Mouse (Mus musculus): ENCODE data around the gene Dok1.

Gene Dok1

GRCm38 (mm10) chr6:83033249-83034185 lies at the start of gene Dok1, which contains the start of gene Loxl3:
Gene Dok1 (minus strand): TSS chr6:83033471.
Gene Loxl3 (plus strand): TSS chr6:83034173.
- DNase-seq = peak; percentile 91

GRCm38 (mm10) chr6:83080210-83080609 lies 46.9 kb upstream of the Dok1 start:
- DNase-seq = no peak

GRCm38 (mm10) chr6:83078324-83078858 lies 45.1 kb upstream of the Dok1 start:
- DNase-seq = peak; percentile 99

GRCm38 (mm10) chr6:83077630-83078323 lies 44.5 kb upstream of the Dok1 start, which contains the start of gene Pcgf1:
Gene Pcgf1 (plus strand): TSS chr6:83077869.
- DNase-seq = peak; percentile 47

GRCm38 (mm10) chr6:83074979-83075378 lies 41.7 kb upstream of the Dok1 start:
- DNase-seq = no peak

GRCm38 (mm10) chr6:83071220-83071619 lies 37.9 kb upstream of the Dok1 start:
- no peak for DNase-seq

DNA sequence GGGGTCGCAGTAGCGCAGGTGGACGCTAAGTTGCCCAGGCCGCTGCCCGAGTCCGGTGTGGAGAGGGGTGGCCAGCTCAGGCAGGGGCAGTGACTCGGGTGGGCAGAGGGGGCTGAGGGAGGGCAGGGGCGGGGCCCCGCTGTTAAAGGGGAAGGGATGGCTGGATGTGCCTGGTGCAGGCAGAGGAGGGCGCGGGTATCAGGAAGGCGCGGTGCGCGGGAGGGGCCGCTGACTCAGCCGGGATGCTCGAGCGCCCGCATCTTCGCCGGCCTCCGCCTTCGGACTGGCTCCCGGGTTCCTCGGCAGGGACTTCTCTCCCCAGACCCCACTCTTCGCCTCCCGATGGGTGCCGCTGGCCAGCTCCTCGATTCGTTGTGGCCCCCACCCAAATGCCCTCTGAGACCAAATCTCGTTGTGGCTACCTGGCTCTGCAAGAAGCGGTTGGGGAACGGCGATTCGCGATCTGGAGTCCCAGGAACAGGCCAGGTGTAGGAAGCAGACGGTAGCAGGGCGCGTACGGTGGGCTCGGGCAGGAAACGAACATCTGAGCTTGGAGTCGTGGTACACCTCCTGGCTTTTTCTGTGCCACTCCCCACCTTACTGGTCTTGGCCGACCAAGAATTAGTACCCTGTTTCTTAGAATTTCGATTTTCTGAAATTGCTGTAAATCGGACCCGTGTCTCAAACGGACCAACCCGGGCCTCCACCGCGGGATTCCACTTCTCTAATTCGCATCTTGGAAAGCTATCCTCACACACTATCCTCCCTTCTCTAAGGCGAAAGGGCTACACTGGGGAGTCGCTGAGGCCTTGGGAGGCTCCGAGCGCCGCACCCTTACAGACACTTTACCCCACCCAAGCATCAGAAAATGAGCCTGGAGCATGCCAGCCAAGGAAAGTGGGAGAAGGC lies 37.3 kb upstream of the Dok1 start:
- no peak for DNase-seq

DNA sequence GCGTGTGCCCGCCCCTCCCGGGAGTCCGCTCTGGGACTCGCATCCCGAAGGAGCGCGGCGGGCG lies 36.8 kb upstream of the Dok1 start, which contains the start of gene Tlx2:
TSS of gene Tlx2 (minus strand) at position 47 of the 64 bp plus-strand sequence.
- no peak for DNase-seq

DNA sequence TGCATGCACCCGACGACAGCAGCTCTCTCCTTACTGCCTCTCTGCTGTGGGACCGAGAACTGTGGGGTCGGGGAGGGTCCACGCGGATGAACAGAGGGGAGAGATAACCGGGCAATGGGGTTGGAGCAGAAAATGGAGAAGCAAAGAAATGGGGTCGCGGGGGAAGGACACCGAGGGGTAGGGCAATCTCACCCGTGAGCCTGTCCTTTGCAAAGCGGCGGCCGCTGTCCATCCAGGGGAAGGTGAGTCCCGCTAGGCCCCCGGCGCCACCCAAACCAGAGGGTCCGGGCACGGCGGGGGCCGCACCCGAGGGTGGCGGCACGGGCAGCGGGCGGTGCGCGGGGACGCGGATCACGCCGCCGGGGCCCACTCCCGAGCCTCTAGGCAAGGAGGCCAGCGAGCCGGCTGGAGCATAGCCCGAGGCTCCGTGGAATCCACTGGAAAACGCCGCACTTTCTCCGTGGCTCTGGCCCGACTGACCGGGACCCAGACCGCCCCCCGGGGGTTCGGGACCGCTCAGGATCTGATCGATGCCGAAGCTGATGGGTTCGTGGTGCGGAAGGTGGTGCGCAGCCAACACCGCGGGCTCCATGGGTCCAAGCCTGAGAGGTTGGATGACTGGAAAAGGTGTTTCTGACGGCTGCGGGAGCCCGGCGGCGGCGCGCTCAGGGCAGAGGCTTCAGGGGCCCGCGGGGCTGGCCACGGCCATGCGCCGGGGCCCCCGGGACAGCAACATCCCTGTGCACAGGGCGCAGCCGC lies 36.4 kb upstream of the Dok1 start:
- DNase-seq = no peak

GRCm38 (mm10) chr6:83068706-83069487 lies 35.6 kb upstream of the Dok1 start:
- no peak for DNase-seq

DNA sequence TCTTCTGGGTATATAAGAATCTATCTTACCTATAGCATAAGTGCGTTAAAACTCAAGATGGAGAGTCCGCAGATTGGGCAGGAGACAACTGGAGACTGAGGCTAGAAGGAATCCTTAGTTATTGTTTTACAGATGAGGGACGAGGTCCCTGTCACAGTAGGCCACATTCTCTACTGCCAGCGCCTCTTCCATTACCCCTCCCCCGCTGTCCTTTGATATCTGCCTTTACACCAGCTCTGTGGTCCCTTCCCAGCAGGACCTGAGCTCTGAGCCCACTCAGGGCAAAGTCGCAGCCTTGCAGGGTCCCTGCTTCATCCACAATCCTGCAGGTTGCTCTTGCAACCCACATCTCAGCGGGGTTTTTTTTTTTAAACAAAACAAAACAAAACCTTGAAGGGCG lies 35.0 kb upstream of the Dok1 start:
- DNase-seq = no peak

GRCm38 (mm10) chr6:83066441-83066840 lies 33.2 kb upstream of the Dok1 start:
- no peak for DNase-seq

DNA sequence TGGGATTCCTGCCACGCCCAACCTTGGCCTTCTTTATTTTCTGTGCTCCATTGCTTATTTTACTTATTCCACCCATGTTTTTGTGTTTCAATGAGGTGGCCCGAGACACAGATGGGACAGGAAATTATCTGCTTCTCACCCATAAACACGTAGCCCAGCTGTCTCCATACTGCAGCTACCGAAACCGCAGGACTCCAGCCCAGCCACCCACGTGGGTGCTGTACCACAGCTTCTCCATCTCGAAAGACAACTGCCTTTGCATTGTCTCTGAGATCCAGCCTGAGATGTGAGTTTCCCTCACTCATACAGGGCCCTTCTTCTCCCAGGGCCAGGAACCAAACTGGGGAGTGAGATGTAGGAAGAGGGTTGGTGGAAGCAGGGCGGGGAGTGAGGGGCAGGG lies 32.7 kb upstream of the Dok1 start:
- DNase-seq = no peak

GRCm38 (mm10) chr6:83058725-83059124 lies 25.5 kb upstream of the Dok1 start:
- no peak for DNase-seq

DNA sequence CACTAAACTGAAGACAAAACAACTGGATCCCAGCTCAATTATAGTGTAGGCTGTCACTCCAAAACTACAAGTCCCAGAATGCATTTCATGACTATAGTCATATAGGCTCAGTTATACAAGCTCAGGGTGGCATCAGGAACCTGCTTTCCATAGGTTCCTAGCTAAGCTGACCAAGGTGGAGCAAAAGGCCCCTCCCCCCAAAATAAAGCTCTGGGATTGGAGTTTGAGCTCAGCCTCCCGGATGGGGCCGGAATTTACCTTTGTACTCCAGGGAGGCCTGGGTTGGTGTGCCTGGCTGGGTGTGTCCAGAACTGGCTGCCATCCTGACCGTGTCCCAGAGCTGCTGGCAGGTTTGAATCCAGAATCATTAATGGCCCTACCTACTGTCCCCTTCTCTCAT lies 24.5 kb upstream of the Dok1 start, which contains the start of gene Dqx1:
TSS of gene Dqx1 (plus strand) at position 55 of the 400 bp plus-strand sequence.
- DNase-seq = no peak

DNA sequence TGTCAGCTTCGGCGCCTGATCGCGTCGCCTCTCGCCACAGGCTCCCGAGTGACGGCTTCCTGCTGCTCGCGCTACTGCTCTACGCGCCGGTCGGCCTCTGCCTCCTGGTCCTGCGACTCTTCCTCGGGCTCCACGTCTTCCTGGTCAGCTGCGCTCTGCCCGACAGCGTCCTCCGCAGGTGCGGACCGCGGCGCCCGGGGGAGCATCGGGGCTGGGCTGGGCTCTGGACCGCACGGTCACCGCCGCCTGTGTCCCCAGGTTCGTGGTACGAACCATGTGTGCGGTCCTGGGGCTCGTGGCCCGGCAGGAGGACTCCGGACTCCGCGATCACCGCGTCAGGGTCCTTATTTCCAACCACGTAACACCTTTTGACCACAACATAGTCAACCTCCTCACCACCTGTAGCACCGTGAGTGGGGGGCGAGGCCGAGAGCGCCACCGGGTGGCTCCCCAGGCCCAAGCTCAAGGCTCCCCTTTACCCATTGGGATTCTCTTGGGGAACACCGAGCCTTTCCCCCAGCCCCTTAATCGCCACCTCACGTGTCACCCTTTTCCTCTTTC lies 21.7 kb upstream of the Dok1 start, which contains the start of gene Htra2:
TSS of gene Htra2 (minus strand) at position 403 of the 561 bp plus-strand sequence.
- DNase-seq = peak; percentile 56

GRCm38 (mm10) chr6:83054074-83054851 lies 21.0 kb upstream of the Dok1 start, which contains the start of gene Aup1:
Gene Aup1 (plus strand): TSS chr6:83054521.
- peak; percentile 98 for DNase-seq

DNA sequence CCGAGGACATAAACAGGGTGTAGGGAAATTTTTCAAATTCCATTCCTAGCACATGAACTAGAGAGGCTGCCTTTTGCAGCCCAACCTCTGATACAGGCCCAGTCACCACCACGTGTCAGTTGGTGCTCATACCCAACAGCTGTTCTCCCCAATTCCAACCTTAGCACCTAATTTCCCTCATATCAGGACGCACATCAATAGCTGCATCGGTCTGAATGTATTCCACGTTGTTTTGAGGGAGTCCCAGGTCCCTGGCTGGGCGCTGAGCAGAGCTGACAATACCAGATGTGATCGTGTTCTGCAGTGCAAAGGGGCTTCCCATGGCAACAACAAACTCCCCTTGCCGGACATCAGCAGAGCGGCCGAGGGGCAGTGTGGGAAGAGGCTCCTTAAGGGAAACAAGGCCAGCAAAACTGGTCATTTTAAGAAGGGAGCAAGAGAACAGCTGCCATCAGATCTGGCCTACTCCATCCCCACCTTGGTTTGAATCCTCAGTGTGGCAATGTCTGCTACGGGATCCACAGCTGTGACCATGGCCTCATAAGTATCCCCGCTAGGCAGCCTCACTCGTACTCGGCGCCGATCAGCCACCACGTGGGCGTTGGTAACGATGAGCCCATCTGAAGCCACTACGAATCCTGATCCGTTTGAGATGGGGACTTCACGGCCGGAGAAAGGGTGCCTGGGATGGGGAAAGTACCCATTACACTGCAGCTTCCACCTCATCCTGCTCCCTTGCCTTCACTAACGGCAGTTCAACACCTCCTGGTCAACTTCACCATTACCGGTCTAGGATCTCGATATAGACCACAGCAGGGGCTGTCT lies 20.1 kb upstream of the Dok1 start:
- peak; percentile 45 for DNase-seq

GRCm38 (mm10) chr6:83049367-83049766 lies 16.1 kb upstream of the Dok1 start:
- no peak for DNase-seq
